Mouse (Mus musculus) natural killer cell, adult 2 months (primary cell): ENCODE results near the gene Pde1a.

Experiments
- DNase-seq, 2 experiments: peaks; one replicate each; pipeline ENCODE4 v3.0.0; 2022; ENCODE audit warnings: low spot score in 2 of 2

Gene Pde1a

GRCm38 (mm10) chr2:79819543-79819942, 309.7 kb downstream of the Pde1a start:
- no peak for DNase-seq

- no peak for DNase-seq
Observed at GRCm38 (mm10) chr2:79815708-79816484, 313.4 kb downstream of the Pde1a start.

- DNase-seq, result no peak
Observed at GRCm38 (mm10) chr2:79798627-79799026, 330.6 kb downstream of the Pde1a start.

- no peak for DNase-seq
Observed at GRCm38 (mm10) chr2:79797444-79797843, 331.8 kb downstream of the Pde1a start.

GRCm38 (mm10) chr2:79793186-79793585, 336.1 kb downstream of the Pde1a start:
- no peak for DNase-seq

GRCm38 (mm10) chr2:79786467-79786866, 342.8 kb downstream of the Pde1a start:
- DNase-seq, result no peak

GRCm38 (mm10) chr2:79785541-79786134, 343.6 kb downstream of the Pde1a start:
- DNase-seq, result no peak
